Mouse (Mus musculus): ENCODE results near the gene Filip1l.

Filip1l gene

DNA sequence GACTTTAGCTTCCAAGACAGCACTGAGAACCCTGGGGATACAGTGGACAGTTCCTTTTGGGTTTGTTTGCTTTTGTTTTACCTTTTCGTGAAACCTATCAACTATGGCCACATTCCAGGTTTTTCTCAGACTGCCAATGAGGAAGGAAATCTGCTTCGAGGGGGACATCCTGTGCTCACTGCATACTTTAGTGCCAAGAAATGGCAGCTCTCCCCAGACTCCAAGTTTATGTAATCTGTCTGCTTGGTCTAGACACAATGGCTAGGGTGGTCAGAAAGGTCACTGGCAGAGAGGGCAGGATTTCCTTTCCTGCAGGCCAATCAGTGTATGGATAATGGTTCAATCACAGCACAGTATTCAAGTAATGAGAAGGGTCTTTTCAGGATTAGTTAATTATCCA is 229.1 kb downstream of the Filip1l start:
- peak; percentile 40 to 48 for DNase-seq

DNA sequence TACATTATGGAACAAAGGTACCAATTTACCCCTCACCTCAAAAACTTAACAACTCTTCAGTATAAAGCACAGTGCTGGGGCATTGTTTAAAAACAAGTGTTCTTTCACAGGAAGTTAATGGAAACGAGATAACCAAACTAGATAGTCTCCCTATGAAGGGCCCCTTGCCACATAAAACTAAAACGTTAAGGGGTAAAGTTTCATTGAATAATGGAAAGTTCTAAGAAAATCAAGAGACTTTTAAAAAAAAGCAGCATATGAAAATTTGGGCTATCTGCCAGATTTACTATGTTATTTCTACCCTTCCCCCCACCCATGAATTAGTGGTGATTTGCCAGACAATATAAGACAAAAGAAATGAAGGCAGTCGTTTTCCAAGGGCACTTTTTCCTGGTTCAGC is 232.3 kb downstream of the Filip1l start:
- DNase-seq, result no peak

DNA sequence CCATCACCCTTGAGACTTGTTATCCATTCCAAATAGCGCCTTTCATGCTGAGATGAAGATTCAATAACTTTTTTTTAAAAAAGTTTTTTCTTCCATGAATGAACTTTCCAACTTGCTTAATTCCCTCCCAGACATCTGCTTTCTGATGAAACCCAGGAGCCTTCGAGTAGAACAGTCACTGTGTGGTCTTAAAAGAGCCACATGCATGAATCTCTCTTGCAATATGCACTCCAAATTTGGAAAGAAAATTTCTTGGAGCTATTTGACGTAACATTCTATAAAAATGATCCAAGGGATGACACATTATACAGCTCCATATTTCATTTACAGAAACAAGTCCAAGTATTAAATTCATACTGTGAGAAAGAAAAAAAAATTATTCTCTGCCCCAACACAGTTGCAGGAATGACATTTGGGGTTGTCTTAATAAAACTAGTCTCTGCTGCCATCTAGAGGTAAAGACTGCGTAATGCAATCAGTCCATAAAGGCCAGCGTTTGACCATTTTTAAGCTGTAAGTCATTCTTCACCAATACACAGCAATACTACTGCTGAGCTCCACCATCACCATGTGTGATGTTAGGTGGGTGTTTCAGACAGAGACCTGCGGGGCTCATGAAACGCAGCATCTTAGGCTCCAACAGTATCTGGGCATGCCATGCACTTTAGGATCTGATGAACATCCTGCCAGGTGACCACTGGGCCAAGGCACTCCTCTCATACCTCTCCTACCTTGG is 240.7 kb downstream of the Filip1l start:
- DNase-seq, result peak in 1 of 2 experiments; percentile 38

DNA sequence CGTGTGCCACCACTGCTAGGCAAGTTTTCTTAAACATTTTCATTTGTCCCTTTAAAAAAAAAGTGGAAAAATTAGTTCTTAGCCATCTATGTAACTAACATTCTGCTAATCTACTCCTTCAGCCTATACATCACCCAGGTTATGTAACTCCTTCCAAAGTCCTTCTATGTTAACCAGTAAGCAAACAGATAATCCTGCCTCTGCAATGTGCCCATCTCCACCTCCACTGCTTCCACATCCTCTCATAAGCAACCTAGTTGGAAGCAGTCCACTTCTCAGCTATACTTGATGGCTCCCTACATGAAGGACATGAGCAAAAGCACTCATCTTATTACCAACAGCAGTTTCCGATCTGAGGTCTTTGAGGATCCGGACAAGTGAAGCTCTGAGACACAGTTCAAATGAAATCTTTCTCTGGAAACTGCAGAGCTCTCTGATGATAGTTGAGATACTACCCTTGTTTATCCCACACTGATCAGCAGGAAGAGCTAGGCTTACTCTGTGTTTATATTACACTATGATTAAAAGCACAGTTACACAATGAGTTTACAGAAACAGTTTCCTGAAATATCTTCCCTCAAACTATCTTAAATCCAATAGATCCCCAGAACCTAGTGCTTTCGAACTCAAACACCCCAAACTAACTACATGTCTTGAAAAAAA is 244.5 kb downstream of the Filip1l start:
- DNase-seq, result peak in 1 of 2 experiments; percentile 5

DNA sequence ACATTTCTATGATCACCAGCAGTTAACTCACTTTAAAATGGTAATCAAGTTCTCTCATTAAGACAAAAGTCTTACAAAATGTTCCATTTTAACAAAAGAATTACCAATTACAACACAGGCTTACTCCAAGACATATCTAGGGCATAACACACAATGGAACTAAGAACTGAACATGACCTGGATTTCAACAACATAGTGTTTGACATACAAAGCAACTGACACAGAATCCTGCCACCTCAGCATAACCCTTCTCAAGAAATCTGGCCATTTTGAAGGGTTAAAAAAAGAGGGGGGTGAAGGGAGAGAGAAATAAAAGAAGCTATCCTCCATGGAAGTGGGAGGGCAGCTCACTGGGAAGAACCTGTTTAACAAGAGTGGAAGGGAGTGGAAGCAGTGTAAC is 248.1 kb downstream of the Filip1l start:
- DNase-seq, result no peak

DNA sequence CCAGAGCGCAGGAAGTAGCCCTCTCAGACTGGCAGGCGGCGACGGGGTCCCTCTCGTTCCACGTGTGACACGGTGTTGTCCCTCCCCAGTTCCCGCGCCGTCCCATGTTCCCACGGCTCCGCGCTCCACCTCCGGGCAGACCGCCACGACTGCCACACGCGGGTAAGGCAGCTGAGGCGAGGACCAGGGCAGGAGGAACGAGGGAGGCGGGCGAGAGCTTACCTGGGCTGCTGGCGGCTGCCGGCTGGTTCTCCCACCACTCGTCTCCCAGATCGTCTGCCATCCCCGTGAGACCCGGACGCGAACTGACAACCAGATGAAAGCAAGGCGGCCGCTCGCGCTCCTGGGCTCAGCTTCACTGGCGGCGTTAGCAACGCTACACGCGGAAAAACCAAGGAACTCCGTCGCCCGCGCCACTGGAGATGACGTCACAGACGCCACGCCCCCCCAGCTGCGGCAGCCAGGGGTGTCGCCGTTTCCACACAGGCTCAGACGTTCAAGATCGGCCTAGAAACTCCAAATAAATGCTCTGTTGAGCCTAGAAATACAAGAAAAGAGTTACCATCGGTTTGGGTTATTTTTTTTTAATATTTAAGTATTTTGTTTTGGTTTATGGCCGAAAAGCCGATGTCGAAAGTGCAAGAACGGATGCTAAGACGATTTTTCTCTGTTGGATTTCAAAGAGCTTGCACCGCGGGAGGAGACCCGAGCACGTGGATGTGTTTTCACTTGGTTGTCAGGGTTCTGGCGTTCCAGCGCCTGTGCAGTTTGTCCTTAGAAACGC is 253.7 kb downstream of the Filip1l start, which contains the start of gene Cmss1:
Gene Cmss1, minus strand, starts transcription at position 421 of the 784 bp plus-strand sequence.
- DNase-seq, result peak; percentile 86 to 88

DNA sequence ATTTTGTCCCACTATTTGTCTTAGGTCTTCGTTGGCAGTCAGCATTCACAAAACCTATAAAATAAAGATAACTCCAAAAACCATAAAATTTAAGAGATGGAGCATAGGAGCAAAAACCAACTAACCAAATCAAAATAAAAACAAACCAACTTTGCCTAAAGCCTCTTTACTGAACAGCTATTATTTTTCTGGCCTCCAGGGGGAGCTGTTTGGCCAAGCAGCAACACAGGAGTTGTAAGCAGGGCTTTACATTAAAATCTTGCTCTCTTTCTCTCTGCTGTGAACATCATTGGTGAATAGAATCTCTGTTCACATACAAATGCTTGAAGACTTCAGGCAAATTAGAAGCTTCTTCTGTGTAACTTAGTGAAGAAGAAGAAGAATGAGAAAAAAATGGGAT is 258.9 kb downstream of the Filip1l start:
- peak in 1 of 2 experiments; percentile 21 for DNase-seq

Measured in lung, postnatal 4 days (tissue).